Mouse (Mus musculus) right cerebral cortex, postnatal 25 days (tissue): ENCODE data around the gene Lrrc8b.
A peak's percentile ranks its signal among the peaks of the same experiment; 100 is the strongest.

ENCODE experiments used
- DNase-seq: peaks from one replicate; pipeline ENCODE4 v3.0.0; 2022

Gene Lrrc8b

DNA sequence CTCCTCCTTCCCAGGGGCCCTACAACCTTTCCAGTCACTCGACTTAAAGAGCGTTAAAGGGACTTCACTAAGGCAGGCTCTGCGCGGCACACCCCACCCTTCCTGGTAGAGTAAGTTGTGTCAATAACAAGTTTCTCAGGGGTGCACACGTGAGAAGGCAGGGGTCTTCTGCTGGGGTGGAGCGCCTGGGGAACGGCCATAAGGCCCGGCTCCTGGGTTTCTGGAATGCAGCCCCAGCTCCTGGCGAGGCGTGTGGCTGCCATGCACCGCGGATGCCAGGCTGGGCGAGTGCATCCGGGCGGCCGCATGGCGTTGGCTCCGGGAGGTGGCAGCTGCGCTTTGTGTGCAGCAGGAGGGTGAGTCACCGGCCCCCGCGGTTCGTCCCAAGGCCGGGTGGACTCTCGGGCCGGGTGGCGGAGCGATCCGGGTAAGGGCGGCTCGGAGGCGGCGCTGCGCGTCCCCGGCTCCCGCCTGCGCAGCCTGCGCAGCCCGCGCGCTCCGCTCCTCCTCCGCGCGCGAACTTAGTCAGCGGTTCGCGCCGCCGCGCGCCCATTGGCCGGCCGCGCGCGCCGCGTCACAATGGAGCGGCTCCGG is at the start of gene Lrrc8b:
TSS of gene Lrrc8b (plus strand) at position 578 of the 594 bp plus-strand sequence.
- DNase-seq: peak; percentile 88

GRCm38 (mm10) chr5:105381482-105381881 is 34.1 kb upstream of the Lrrc8b start:
- no peak for DNase-seq

GRCm38 (mm10) chr5:105390346-105390745 is 25.2 kb upstream of the Lrrc8b start:
- DNase-seq: no peak

DNA sequence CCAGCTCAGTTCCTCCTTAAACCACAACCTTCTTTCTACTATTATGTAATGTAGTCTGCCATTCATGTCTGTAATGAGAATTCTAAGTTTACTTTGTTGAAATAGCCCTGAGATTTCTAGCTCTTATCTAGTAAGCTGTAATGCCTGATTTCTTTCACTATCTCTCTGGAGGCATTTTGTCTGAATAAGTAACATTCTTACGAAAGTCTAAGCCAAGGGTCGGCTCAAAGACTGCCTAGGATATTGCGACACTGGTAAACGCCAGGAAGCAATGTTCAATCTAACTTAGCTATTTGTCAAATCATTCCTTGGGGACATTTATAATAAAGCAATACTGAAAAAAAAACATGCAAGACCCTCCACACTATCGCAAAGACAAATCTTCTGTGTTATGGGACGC is 21.8 kb upstream of the Lrrc8b start:
- DNase-seq: no peak

GRCm38 (mm10) chr5:105395188-105395587 is 20.4 kb upstream of the Lrrc8b start:
- DNase-seq: no peak

DNA sequence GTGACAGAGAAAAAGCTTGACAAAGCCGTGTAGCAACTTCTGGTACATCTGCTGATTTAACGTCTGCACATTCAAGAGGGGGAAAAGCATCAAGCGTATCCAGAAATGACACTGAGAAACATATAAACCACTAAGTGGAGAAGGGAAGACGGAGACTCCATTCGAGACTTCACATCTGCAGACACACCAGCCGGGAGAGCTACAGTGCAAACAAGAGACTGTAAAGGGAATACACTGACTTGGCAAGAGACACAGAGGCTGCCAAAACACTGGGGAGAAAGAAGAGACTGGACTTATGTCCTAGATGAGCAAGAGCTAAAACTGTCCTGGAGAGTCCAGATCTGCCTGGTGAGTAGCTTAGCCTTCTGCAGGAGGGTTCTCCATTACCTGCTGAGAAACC is 16.6 kb upstream of the Lrrc8b start:
- no peak for DNase-seq

GRCm38 (mm10) chr5:105399631-105400423 is 15.7 kb upstream of the Lrrc8b start:
- DNase-seq: peak; percentile 74

GRCm38 (mm10) chr5:105400424-105401375 is 14.9 kb upstream of the Lrrc8b start:
- DNase-seq: peak; percentile 36

DNA sequence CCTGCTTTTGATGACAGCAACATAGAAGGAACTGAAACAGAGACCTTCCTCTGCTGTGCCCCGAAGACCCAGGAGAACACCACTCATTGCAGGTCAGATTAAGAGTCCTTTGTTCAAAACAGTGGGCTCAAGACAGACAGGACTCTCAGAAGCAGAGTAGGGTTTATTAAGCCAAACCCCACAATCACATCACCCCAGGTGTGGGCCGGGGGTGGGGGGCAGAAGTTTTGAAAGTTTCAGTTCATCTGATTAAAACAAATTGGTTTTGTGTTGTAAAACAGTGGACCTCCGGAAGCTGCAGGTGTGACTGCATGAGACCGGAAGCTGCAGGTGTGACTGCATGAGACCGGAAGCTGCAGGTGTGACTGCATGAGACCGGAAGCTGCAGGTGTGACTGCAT is 14.0 kb upstream of the Lrrc8b start:
- DNase-seq: no peak

- DNase-seq: peak; percentile 58
These were observed 10.6 kb upstream of the Lrrc8b start for GRCm38 (mm10) chr5:105404961-105405360.

- DNase-seq: no peak
These were observed 7.9 kb upstream of the Lrrc8b start for GRCm38 (mm10) chr5:105407661-105408060.

DNA sequence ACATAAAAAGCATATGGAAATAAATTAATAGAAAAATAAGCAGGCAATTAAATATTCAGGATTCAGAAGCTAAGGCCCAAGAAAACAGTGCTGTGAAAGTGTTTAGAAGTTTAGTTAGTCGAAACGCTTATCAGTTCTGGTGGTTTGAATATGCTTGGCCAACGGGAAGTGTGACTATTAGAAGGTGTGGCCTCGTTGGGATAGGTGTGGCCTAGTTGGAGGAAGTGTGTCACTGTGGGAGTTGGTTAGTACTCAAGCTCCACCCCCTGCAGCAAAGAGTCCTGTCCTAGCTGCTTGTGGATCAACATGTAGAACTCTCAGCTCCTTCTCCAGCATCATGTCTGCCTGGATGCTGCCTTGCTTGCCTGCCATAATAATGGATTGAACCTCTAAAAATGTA is 6.5 kb upstream of the Lrrc8b start:
- no peak for DNase-seq

GRCm38 (mm10) chr5:105410521-105411293 is 4.9 kb upstream of the Lrrc8b start:
- DNase-seq: peak; percentile 31

GRCm38 (mm10) chr5:105411294-105411570 is 4.3 kb upstream of the Lrrc8b start:
- DNase-seq: no peak

- no peak for DNase-seq
These were observed 3.8 kb upstream of the Lrrc8b start for GRCm38 (mm10) chr5:105411768-105412167.

- no peak for DNase-seq
These were observed 2.9 kb upstream of the Lrrc8b start for GRCm38 (mm10) chr5:105412634-105413033.

- peak; percentile 30 for DNase-seq
These were observed 1.0 kb upstream of the Lrrc8b start for GRCm38 (mm10) chr5:105414341-105415120.

DNA sequence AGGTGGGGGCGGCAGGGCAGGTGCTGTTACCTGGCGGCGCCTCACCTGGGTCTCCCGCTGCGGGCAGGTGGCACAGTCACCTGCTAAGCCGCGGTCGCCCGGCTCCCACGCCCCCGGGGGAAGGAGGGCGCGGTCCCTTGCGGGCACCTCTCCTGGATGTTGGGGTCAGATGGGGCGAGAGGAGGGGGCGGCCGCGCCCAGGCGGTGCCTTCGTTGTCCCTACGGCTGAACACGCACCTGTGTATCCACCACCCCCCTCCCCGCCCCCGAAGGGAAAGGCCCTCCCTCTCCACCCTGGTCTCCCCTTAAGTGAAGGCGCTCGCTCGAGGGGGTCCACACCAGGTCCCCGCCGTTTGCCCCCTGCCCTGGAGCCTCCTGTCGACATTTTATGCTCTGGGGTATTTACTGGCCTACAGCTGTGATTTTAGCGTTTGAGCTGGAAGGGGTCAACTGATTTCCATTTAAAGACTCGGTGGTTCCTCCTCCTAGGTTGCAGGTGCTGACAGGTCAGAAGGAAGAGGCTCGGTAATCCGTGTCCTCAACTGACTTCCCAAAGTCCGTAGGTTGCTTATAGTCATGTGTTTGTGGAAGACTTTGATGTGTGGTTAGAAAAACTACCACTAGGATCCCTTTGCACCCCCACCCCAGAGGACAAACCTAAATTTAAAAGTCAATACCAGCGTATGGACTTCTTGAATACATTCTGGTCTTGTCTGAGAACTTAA is 538 bp downstream of the Lrrc8b start:
- peak; percentile 29 for DNase-seq

DNA sequence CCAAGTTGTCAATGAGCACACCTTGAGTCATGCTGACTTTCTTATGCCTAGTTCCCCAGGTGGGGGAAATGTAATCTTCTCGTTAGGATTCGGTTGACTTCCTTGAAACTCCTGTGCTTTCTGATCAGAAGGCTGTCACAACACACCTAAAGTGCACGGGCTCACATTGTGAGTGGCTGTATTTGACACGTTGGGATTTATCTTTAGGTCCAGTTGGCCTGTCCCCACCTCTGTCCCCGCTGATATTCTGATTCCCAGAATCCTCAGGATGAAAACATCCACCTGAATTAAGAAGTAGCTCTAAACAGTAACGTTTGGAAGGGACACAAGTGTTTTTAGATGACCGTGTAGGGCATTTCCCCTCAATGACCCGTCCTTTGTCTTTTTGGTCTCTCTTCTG is 1.6 kb downstream of the Lrrc8b start:
- no peak for DNase-seq

DNA sequence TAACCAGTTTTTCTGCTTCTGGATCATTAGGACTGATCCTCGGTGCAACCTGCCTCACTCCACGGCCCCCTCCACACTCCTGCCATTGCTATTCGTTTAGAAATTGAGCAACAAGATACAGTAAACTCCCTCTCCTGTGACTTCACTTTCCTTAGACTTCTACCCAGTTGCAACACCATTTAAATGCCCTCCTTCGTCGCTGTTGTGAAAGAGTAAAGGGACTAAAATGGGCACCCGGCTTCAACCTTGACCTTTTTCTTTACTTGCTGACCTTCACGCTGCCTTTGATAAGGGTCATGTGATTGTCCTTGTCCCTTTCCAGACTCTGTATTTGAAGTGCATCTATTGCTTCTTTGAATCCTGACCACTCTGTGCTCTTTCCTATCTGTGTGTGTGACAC is 2.8 kb downstream of the Lrrc8b start:
- no peak for DNase-seq

DNA sequence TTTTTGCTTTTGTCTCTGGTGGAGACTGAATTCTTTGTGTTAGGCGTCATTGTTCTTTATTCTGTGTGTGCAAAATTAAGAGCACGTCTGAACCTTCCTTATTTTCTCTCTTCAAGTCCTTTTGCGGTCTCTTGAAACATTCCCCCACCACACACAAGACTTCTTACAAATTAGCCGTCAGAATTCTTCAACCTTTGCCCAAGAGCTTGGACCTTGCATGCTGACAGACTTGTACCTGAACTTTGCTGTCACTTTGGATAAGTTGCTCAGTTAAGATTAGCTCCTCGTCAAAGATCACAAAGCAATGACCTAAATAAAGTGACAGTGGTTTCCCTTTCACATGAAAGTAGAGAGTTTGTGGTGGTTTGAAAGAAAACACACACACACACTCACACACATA is 3.3 kb downstream of the Lrrc8b start:
- DNase-seq: no peak
